Mouse (Mus musculus) thymus, adult 18-20 months (tissue): ENCODE data around the gene Naaladl1.

ENCODE experiments used
- DNase-seq, 2 experiments: peaks; one replicate each; pipeline ENCODE4 v3.0.0; 2022; ENCODE audit warnings: mixed read lengths in 2 of 2

The Naaladl1 gene

GRCm38 (mm10) chr19:6105586-6105985, at the start of gene Naaladl1:
Gene Naaladl1, plus strand, starts transcription at chr19:6105782.
- DNase-seq: no peak

DNA sequence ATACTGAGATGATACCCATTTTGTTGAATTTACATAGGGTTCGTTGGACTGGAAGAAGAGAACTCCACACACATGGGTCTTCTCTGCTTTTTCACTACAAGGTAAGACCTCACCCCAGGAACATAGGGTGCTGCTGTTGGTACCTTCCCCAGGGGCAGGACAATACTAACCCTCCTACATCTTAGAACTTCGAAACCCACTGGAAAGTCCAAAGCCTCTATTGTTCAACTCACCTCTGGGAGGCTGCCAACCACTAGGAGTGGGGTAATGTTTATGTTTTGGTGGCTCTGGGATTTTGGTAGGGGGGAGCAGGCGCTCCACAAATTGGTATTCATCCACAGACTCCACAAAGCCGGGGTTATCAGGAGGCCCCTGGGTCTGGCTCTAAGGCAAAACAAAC, 48.9 kb upstream of the Naaladl1 start:
- DNase-seq: no peak

DNA sequence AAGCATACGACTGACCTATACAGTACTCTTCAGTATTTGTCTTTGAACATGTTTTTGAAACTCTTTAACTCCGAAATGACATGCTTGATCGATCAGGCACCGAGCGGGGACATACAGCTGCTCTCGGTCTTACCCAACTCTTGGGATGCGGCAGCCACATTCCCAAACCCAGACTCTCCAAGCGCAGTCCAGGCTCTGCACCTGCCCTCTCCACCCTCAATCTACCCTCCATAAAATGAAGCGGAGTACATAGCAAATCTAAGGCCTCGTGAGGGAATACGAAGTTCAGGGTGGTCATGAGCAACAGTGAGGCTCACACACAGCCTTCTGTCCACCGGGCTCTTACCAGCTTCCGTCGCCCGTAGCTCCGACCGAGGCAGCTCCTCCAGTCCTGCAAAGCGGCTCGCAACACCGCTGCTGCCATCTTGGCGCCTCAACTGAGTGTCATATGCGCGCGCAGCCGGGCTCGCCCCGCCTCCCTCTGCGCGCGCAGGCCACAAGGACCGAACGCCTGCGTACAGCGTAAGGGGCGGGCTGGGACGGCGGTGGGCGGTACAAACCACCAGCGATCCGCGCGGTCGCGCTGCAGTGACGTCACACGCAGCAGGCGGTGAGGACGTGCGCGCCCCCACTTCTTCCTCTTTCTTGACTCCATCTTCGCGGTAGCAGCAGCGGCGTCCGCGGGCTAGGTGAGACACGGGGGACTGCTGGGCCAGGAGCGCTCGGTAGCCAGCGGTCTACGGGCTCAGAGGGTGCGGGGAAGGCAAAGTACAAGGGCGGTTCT, 48.1 kb upstream of the Naaladl1 start, which contains the start of the genes Mrpl49 and Fau:
Gene Mrpl49, minus strand, starts transcription at position 473 of the 784 bp plus-strand sequence.
Gene Fau, plus strand, starts transcription at position 532 of the 784 bp plus-strand sequence.
- peak; percentile 98 for DNase-seq

DNA sequence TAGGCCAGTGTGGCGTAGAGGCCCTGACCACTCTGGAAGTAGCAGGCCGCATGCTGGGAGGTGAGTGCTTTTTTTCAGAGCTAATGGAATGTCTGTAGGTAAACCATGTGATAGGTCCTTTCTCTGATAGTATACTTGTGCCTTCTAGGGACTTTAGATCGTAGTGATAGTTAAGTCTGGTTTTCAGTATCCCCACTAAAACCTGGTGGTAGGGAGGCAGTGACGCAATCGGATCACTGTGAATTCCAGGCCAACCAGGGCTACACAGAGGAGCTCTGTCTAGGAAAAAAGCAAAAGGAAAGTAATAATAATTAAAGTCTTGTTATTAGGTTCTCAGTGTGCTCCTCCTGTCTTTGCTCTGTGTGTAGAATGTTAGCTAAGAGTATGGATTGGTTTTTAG, 47.1 kb upstream of the Naaladl1 start:
- DNase-seq: no peak

GRCm38 (mm10) chr19:6058966-6059365, 46.6 kb upstream of the Naaladl1 start:
- no peak for DNase-seq

DNA sequence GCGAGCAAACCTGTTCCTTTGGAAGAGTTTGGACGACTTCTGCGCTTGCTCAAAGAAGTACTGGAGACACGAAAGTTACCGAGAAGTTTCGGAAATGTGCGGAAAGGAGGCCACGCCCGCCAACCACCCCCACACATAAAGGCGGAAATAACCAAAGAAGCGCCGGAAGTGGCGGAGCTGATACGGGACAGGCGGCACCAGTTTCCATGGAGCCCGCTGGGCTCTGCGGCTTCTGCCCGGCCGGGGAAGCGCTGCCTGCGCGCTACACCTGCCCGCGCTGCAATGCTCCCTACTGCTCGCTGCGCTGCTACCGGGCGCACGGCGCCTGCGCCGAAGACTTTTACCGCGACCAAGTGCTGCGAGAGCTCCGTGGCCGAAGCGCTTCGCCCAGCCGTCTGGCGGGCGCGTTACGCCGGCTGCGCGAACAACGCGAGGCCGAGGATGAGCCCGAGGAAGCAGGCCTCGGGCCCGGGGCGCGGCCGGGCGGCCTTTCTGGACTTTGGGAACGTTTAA, 44.5 kb upstream of the Naaladl1 start, which contains the start of gene Znhit2:
Gene Znhit2, plus strand, starts transcription at position 172 of the 513 bp plus-strand sequence.
- peak; percentile 92 to 94 for DNase-seq

DNA sequence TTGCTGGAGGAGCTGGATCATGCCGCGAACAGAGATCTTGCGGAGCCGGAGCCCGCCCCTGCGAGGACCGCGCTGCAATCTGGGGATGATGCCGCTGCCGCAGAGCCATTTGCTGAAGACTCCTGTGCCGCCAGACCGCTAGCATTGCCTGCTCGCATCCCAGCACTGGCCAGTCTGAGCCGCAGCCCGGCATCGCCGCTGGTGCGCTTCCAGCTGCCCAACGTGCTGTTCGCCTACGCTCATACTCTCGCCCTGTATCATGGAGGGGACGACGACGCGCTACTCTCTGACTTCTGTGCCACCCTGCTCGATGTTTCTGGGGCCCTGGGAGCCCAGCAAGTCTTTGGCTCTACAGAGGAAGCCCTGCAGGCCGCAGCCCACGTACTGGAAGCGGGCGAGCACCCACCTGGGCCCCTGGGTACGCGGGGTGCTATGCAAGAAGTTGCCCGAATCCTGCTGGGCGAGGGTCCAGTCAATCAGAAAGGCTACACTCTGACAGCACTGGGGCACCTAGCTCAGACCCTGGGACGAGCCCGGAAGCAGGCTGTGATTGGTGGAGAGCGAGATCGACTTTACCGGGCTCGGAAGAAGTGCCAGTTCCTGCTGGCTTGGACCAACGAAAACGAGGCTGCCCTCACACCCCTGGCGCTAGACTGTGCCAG, 43.8 kb upstream of the Naaladl1 start:
- peak; percentile 65 to 71 for DNase-seq

- DNase-seq: no peak
These were observed 43.2 kb upstream of the Naaladl1 start for GRCm38 (mm10) chr19:6062418-6062817.

DNA sequence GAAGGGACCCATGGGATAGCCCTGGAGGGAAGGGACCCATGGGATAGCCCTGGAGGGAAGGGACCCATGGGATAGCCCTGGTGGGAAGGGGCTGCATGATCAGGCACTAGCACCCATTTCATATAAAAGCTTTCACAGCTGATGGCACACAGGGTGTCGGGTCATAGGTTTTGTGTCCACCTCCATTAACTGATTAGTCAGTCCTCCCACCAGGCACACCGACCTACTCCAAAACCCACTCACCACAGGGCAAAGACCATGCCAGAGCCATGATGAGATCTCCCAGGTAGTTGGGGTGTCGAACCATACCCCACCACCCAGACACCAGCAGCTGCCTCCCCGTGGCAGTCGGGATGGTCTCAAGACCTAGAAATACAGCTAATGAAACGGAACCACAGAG, 42.5 kb upstream of the Naaladl1 start:
- DNase-seq: no peak

DNA sequence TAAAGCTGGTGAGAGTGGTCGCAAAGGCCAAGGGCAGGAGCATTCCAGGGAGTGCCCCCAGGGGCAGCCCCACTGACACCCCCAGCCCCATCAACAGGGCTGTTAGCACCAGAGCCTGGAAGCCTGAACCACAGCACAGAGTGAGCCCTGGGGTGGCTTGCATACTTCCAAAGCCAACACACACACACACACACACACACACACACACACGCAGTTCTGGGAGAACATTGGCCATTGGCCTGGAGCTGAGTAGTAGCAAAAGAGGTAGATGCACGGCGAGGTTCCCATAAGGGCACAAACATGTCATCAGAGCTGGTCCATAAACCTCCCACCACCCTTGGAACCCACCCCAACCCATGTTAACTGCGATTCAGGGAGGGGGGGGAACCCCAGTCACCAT, 39.0 kb upstream of the Naaladl1 start:
- DNase-seq: no peak

GRCm38 (mm10) chr19:6067011-6067723, 38.4 kb upstream of the Naaladl1 start:
- peak; percentile 64 to 76 for DNase-seq

- DNase-seq: peak; percentile 82 to 84
These were observed 37.7 kb upstream of the Naaladl1 start, which contains the start of gene Tm7sf2 for GRCm38 (mm10) chr19:6067724-6068415. Gene Tm7sf2, minus strand, starts transcription at chr19:6068373.

DNA sequence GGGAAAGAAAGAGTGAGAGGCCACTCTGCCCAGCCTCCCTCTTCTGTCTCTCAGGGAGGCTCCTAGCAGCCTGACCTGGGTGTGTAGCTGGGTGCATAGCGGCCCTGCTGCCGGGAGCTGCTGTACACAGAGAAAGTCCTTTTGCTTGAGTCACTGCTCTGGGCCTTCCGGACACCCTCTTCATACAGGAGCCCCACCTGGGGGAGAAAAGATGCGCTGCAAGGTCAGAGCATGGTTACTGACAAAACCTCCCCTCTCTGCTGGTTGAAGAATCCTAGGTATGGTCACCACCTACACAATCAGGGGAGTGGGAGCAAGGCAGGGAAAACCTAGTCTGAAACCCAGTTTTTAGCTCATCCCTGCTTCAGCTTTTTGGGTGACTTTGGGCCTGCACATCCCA, 36.6 kb upstream of the Naaladl1 start:
- DNase-seq: no peak

DNA sequence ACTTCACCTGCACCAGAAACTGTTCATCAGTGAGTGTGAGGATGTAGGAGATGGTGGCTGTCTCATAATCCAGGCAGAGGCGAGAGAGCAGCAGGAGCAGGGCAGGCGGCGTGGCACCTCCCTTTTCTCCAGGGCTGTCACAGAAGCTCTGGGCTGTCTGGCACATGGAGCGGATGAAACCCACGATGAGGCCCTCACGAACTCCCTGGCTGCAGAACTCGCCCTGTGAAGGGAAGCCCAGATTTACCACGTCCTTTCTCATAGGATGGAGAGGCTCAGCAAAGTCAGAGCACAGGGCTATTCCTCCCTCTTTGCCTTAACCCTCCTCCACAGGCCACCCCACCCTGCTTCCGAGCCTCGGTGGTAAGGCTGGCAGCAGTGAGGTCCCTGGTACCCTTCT, 35.7 kb upstream of the Naaladl1 start:
- no peak for DNase-seq

DNA sequence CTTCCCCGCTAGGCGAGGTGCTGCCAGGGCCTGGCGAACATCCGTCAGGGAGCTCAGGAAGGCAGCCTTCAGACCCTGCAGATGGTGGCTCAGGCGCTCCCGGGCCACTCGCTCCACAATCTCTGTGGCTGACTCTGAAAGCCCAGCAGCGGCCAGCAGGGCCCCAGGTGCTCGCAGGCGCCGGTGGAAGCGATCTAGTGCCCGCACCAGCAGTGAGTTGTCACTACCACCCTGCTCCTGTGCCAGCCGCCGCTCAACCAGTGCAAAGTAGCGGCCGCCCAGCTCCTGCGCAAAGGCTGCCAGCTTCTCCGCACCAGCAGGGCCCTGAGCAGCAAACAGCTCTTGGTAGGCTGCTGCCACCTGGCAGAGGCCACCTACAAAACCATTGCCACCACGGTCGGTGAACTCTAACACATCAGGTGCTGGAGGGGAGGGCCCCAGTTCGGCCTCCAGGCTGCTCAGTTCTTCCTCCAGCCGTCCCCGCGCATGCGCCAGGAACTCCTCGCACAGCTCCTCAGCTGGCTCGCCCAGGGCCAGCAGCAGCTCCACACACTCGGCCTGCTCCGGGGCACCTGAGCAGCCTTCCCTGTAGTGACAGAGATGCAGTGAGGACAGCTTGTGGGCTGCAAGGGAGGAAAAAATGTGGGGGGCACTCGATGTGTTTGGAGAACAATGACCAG, 34.9 kb upstream of the Naaladl1 start:
- DNase-seq: no peak

- DNase-seq: no peak
These were observed 34.3 kb upstream of the Naaladl1 start for GRCm38 (mm10) chr19:6071261-6071660.

DNA sequence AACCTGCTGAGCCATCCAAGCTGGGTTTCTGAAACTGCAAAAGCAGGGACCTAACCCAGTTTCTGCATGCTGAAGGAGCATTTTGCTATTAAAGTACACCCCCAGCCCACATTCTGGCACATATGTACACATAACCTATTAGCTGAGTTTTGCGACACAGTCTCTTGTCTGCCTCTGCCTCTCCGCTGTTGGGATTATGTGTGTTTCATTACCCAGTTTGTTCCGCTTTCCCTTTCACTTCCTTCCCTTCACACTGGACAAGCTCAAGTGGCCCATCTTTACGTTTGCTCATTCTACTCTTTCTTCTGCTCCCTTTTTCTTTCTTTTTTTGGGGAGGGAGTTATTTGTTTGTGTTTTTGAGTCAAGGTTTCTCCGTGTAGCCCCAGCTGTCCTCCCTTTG, 31.7 kb upstream of the Naaladl1 start:
- no peak for DNase-seq

DNA sequence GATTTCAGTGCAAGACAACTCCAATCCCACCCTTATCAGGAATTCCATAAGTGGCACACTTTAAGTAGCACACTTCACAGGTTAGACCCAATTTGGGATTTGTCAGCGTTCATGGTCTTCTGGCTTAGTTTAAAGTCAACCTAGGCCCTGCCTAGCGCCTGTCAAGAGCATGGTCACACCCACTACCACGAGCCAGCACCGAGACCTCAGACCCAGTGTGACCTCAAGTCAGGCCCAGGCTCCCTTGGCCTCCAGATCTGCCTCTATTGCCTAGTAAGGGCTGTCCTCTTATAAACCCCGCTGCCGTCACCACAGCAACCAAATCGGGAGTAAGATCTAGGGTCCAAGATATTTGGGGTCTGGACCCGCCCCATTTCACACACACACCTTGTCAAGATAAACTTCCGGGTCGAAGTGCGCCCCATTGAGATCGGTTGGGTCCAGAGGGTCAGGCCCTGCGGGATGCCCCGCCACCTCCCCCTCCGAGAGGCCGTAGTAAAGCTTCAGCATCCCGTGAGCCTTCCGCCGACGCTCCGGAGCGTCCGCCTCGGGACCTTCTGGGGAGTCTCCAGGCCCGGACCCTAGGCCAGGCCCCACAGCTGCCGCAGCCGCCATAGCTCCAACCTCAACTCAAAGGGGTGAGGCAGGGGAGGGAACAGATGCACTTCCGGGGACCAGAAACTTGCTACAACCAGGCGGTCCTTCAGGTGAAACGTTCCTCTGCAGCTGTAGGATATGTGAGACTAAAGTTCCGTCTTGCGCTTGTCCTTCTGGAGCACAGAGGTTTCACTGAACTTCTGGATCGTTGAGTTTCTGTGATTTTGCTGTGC, 28.8 kb upstream of the Naaladl1 start, which contains the start of gene Vps51:
Gene Vps51, minus strand, starts transcription at position 668 of the 830 bp plus-strand sequence.
- peak; percentile 62 to 78 for DNase-seq

- DNase-seq: no peak
These were observed 25.6 kb upstream of the Naaladl1 start, which contains the start of gene Tmem262 for GRCm38 (mm10) chr19:6079983-6080480. Gene Tmem262, plus strand, starts transcription at chr19:6080033.

DNA sequence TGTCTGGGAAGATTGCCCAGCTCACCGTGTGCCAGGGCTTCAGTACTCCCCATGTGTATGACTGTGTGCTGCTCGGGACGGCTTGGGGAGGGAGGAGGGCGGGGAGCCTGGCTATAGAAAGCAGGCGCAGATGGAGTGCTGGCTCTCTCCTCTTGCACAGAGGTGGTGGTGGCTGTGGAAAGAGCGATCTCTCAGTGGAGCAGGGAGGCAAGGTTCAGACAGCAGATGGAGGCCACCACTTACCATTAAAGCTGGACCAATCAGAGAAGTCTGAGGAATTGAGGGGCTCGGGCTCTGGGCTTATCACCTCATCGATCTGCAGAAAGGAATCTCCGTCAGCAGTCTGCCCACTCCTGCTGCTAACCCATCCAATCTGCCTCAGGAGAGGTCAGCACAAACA, 23.4 kb upstream of the Naaladl1 start, which contains the start of gene Gm28374:
Gene Gm28374, minus strand, starts transcription at position 101 of the 400 bp plus-strand sequence.
- no peak for DNase-seq
